Mouse (Mus musculus) thymus, adult 2 months (tissue): ENCODE results near the gene Enc1.

Source experiments
- CTCF ChIP-seq: fragments of 200-500 bp; IDR thresholded peaks from 2 replicates; pipeline ENCODE4 v1.5.1; 2012; ENCODE audit warnings: mild to moderate bottlenecking, control low read depth, low read length, moderate library complexity, borderline replicate concordance; ENCODE audit not compliant: control insufficient read depth, poor library complexity, insufficient read depth; ENCODE audit errors: extremely low read depth
- POLR2A ChIP-seq: fragments of 200-500 bp; IDR thresholded peaks from 2 replicates; pipeline ENCODE4 v1.6.1; 2012; ENCODE audit warnings: mild to moderate bottlenecking, low read length, control low read depth, moderate library complexity; ENCODE audit not compliant: control insufficient read depth, poor library complexity, insufficient read depth; ENCODE audit errors: extremely low read depth

DNA sequence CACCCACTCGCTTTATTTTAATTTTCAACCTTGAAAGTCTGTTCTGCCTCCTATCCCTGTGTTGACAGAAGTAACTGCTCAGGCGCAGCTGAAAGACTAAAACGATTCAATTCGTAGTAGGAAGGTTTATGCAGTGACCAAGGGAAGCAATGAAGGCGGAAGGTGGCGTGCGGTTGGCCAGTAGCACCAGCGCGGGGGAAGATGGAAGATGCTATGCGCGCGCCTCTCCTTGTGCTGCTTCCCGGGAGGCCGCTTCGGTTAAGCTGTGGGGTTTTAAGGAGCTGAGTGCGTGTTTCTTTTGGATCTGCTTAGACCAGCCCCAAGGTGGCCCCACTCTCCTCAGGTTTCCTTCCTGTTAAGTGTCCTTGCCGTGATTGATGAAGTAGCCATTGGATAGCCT, 15.8 kb upstream of the Enc1 start:
- TF ChIP-seq CTCF: no peak
- TF ChIP-seq POLR2A: no peak
